Mouse (Mus musculus) forebrain, embryonic 15.5 days (tissue): ENCODE measurements around the gene Rsph9. TPM values are rescaled to one million over a fixed set of nuclear protein-coding genes. Genes with fewer than 3 reads are reported as not detected.

ENCODE experiments used
- ATAC-seq: fragments of 200-750 bp; cut with Nextera tagmentation; replicated peaks from 2 replicates; pipeline ENCODE4 v1.8.0; 2017; ENCODE audit warnings: mild to moderate bottlenecking, moderate TSS enrichment, moderate library complexity
- H3K27ac ChIP-seq: fragments of 300-500 bp; sonication (generic); replicated peaks from 2 replicates; pipeline ENCODE4 v1.5.1; 2015; ENCODE audit warnings: mild to moderate bottlenecking, inconsistent platforms
- H3K27me3 ChIP-seq: fragments of 300-500 bp; sonication (generic); 2 replicates; pipeline ENCODE4 v1.6.1; 2015; ENCODE audit warnings: inconsistent platforms
- H3K36me3 ChIP-seq: fragments of 300-500 bp; sonication (generic); 2 replicates; pipeline ENCODE4 v1.6.1; 2015; ENCODE audit warnings: mild to moderate bottlenecking, inconsistent platforms
- H3K4me1 ChIP-seq: fragments of 300-500 bp; sonication (generic); 2 replicates; pipeline ENCODE4 v1.6.1; 2015; ENCODE audit warnings: inconsistent platforms
- H3K4me2 ChIP-seq: fragments of 300-500 bp; sonication (generic); replicated peaks from 2 replicates; pipeline ENCODE4 v1.6.1; 2015; ENCODE audit warnings: mild to moderate bottlenecking, inconsistent platforms
- H3K4me3 ChIP-seq: fragments of 300-500 bp; sonication (generic); 2 replicates; pipeline ENCODE4 v1.5.1; 2015; ENCODE audit warnings: mild to moderate bottlenecking, inconsistent platforms
- H3K9ac ChIP-seq: fragments of 300-500 bp; sonication (generic); replicated peaks from 2 replicates; pipeline ENCODE4 v1.6.1; 2015; ENCODE audit warnings: mild to moderate bottlenecking, inconsistent platforms
- H3K9me3 ChIP-seq: fragments of 300-500 bp; sonication (generic); 2 replicates; pipeline ENCODE4 v1.6.1; 2016; ENCODE audit warnings: inconsistent platforms
- WGBS: fragments of 180-500 bp; shearing (Covaris S2); methylation state at CpG from one replicate; pipeline ENCODE4 v1.1.7; 2015; ENCODE audit warnings: mixed read lengths; 5-methylcytosine and 5-hydroxymethylcytosine counted together
- polyA plus RNA-seq: library from polyadenylated mRNA; unstranded; fragments of >200 nt; fragmentation: Nextera tagmentation; extraction: Ambion mirVana; gene quantifications from 2 replicates; pipeline ENCODE4 v1.2.1, GENCODE M21; 2015

Rsph9 gene
- polyA plus RNA-seq, 1 experiment from 2014 or later = 45.7 TPM

DNA sequence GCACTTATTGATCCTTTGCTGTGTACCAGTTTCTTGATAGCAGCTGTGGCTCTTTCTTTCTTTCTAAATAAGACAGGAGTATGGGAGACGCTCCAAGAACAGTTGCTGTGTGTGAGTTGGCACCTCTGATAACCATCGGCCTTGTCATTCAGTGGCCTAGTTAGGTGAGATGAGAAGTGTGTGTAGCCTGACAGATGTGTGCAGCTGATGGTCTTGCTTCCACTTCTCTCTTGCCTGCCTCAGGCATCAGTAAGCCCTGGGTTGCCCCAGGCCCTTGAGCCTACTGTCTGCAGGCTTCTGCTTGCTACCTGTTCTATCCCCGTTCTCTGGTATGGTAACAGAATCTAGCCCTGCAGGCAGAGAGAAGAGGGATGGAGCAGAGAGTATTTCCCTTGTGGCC lies 27.1 kb downstream of the Rsph9 start:
- WGBS = 93% methylated on average over 3 of the region's 3 CpGs
- ATAC-seq = no peak
- H3K9ac ChIP-seq = no peak overlapping the region
- no peak overlapping the region for H3K27ac ChIP-seq
- H3K27me3 ChIP-seq = no peaks in the 10 kb centered on the region
- H3K36me3 ChIP-seq = peaks cover 33% of the 10 kb centered on the region
- H3K4me2 ChIP-seq = no peak overlapping the region
- no peaks in the 10 kb centered on the region for H3K9me3 ChIP-seq
- H3K4me1 ChIP-seq = peaks cover under 1% of the 10 kb centered on the region; the same call in 1 of the 2 replicates
- H3K4me3 ChIP-seq = no peak overlapping the region

GRCm38 (mm10) chr17:46116138-46116537 lies 27.9 kb downstream of the Rsph9 start:
- H3K27ac ChIP-seq = no peak overlapping the region
- H3K4me2 ChIP-seq = no peak overlapping the region
- no peak overlapping the region for H3K9ac ChIP-seq
- 83% methylated on average over 11 of the region's 11 CpGs for WGBS
- peaks cover 7% of the 10 kb centered on the region for H3K4me1 ChIP-seq
- no peak for ATAC-seq
- H3K36me3 ChIP-seq = peaks cover 30% of the 10 kb centered on the region
- no peaks in the 10 kb centered on the region for H3K27me3 ChIP-seq
- no peaks in the 10 kb centered on the region for H3K9me3 ChIP-seq
- H3K4me3 ChIP-seq = no peak overlapping the region

DNA sequence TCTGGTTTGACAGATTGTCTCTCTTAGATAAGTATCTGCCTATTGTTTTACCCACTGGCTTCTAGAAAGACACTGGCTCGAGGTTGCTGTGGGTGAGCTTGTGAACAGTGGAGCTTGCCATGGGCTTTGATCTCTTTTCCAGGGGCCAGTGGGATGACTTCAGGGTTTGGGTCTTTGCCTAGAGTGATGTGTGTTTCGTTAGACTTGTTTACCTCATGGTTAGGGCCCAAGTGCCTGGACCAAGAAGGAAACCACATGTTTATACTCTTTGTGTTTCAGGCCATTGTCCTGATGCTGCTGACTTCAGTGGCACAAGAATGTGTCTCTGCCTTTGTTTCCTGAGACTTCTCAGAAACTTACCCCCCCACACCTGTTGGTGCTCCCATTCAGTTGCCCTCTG lies 28.5 kb downstream of the Rsph9 start:
- 74% methylated on average over 2 of the region's 2 CpGs for WGBS
- H3K27me3 ChIP-seq = no peaks in the 10 kb centered on the region
- H3K9ac ChIP-seq = no peak overlapping the region
- ATAC-seq = no peak
- no peak overlapping the region for H3K27ac ChIP-seq
- H3K36me3 ChIP-seq = peaks cover 30% of the 10 kb centered on the region
- peaks cover 7% of the 10 kb centered on the region for H3K4me1 ChIP-seq
- H3K4me3 ChIP-seq = no peak overlapping the region
- H3K4me2 ChIP-seq = no peak overlapping the region
- H3K9me3 ChIP-seq = no peaks in the 10 kb centered on the region

GRCm38 (mm10) chr17:46110402-46111289 lies 33.4 kb downstream of the Rsph9 start, which contains the start of gene Mrps18a:
Gene Mrps18a, plus strand, starts transcription at chr17:46110986.
- ATAC-seq = peak; percentile 97
- whole genome bisulfite sequencing = 7% methylated on average over 38 of the region's 38 CpGs

GRCm38 (mm10) chr17:46108286-46108685 lies 35.7 kb downstream of the Rsph9 start:
- no peak overlapping the region for H3K27ac ChIP-seq
- H3K4me1 ChIP-seq = peaks cover 7% of the 10 kb centered on the region
- WGBS = 70% methylated on average over 4 of the region's 4 CpGs
- H3K4me2 ChIP-seq = no peak overlapping the region
- no peak overlapping the region for H3K9ac ChIP-seq
- H3K9me3 ChIP-seq = no peaks in the 10 kb centered on the region
- no peak overlapping the region for H3K4me3 ChIP-seq
- ATAC-seq = no peak
- H3K36me3 ChIP-seq = no peaks in the 10 kb centered on the region
- H3K27me3 ChIP-seq = peaks cover 16% of the 10 kb centered on the region; the same call in 1 of the 2 replicates

More at GRCm38 (mm10) chr17:46110402-46111289, 33.4 kb downstream of the Rsph9 start, which contains the start of gene Mrps18a:
- H3K4me3 ChIP-seq = peak within 1 kb of the TSS; percentile 75
- H3K9ac ChIP-seq = peak within 1 kb of the TSS; percentile 79
- H3K36me3 ChIP-seq = no peaks in the 10 kb centered on the region
- H3K4me2 ChIP-seq = peak within 1 kb of the TSS; percentile 70
- H3K9me3 ChIP-seq = no peaks in the 10 kb centered on the region
- peaks cover 7% of the 10 kb centered on the region for H3K4me1 ChIP-seq
- peaks cover 16% of the 10 kb centered on the region; the same call in 1 of the 2 replicates for H3K27me3 ChIP-seq
- H3K27ac ChIP-seq = peak within 1 kb of the TSS; percentile 90

DNA sequence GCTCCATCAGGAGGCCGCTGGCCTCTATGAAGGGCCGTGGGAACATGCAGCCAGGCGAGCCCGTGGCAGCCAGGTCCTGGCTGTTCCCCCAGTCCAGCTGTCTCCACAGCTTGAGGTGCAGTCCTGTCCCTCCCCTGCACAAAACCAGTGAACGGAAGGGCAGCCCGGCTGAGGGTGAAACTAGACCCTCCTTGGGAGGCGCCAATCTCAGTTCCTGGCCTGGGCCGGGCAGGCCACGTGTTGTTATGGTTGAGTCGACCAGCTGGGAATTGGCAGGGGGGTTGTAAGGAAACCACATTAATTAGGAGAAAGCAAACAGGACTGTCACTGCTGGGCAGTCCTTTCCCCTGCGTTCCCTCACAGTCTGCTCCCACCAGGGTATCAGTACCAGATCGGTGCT lies 39.5 kb downstream of the Rsph9 start:
- Histone ChIP-seq H3K4me3 (no peak overlapping the region), H3K36me3 (no peaks in the 10 kb centered on the region), H3K27me3 (peaks cover 15% of the 10 kb centered on the region; the same call in 1 of the 2 replicates), H3K4me2 (no peak overlapping the region), H3K9ac (no peak overlapping the region), H3K4me1 (no peaks in the 10 kb centered on the region), H3K9me3 (no peaks in the 10 kb centered on the region), H3K27ac (no peak overlapping the region)
- ATAC-seq = no peak
- WGBS = 56% methylated on average over 12 of the region's 12 CpGs

GRCm38 (mm10) chr17:46102608-46103159 lies 41.3 kb downstream of the Rsph9 start:
- H3K27me3 ChIP-seq = 0 out of 2 replicates have a peak, but pooled peaks cover 5% of the 10 kb centered on the region
- ATAC-seq = no peak
- H3K9ac ChIP-seq = no peak overlapping the region
- H3K36me3 ChIP-seq = no peaks in the 10 kb centered on the region
- WGBS = 48% methylated on average over 8 of the region's 8 CpGs
- no peaks in the 10 kb centered on the region for H3K4me1 ChIP-seq
- H3K27ac ChIP-seq = no peak overlapping the region
- no peaks in the 10 kb centered on the region for H3K9me3 ChIP-seq
- no peak overlapping the region for H3K4me3 ChIP-seq
- H3K4me2 ChIP-seq = no peak overlapping the region

DNA sequence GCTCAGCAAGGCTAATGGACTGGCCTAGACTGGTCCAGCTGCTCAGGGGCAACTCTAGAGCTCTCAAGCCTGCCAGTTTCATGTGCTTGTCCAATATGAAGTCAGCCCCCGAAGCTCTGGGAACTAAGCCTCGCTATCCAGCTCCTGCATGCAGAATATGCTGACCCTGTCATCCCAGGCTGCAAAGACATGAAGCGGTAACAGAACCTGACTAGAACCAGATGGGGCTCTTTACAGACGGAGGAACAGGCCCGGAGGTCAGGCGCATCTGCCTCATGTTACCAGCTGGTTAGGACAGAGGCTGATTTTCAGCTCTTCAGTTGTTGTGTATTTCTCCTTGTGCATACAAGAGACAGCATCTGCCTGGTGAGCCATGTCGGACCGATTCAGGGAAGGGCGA lies 42.1 kb downstream of the Rsph9 start:
- Histone ChIP-seq H3K4me2 (no peak overlapping the region), H3K27ac (no peak overlapping the region), H3K36me3 (no peaks in the 10 kb centered on the region), H3K4me1 (no peaks in the 10 kb centered on the region), H3K27me3 (no peaks in the 10 kb centered on the region), H3K9me3 (no peaks in the 10 kb centered on the region), H3K4me3 (no peak overlapping the region), H3K9ac (no peak overlapping the region)
- no peak for ATAC-seq
- WGBS = 92% methylated on average over 9 of the region's 9 CpGs

DNA sequence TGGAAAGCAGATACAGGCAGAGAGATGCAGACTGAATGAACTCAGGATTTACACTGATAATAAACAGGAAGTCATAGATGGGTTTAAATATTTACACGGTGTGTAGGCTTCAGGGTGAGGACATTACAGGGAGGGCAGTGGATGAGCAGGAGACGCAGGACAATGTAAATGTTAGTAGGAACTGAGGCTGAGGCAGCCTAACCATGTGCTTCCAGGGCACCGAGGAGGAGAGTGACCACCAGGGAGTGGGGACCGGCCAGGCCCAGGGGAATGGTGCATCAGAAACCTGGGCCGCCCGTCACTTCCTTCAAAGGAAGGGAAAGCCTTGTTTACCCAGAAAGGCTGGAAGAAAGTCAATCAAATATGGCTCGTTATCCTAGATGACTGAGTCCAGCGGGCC lies 45.5 kb downstream of the Rsph9 start:
- H3K9ac ChIP-seq = no peak overlapping the region; the same call in 1 of the 2 replicates
- H3K27me3 ChIP-seq = peaks cover 4% of the 10 kb centered on the region; the same call in 1 of the 2 replicates
- H3K4me2 ChIP-seq = no peak overlapping the region
- WGBS = 60% methylated on average over 8 of the region's 8 CpGs
- H3K4me3 ChIP-seq = no peak overlapping the region
- no peaks in the 10 kb centered on the region for H3K4me1 ChIP-seq
- no peaks in the 10 kb centered on the region for H3K36me3 ChIP-seq
- no peaks in the 10 kb centered on the region for H3K9me3 ChIP-seq
- H3K27ac ChIP-seq = no peak overlapping the region
- no peak for ATAC-seq

DNA sequence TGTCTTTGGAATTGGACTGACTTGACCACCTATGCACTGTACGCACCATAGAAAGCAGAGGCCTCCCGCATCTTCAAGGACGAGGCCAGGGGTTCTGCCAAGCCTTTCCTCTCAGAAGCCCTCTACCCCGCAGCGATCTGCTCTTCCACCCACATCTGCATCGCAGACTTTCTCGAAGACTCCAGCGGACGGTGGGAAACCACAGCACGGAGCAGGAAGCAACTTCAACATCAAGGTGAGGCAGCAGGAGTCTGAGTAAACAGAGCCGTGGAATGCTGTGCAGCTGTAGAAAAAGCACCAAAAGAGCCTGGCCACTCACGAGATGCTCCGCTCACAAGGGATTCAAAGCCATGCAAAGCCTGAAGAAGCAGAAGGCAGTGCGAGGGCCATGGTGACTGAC lies 52.1 kb downstream of the Rsph9 start:
- WGBS = 87% methylated on average over 14 of the region's 14 CpGs
- ATAC-seq = no peak
- Histone ChIP-seq H3K27me3 (peaks cover 4% of the 10 kb centered on the region; the same call in 1 of the 2 replicates), H3K9me3 (no peaks in the 10 kb centered on the region), H3K9ac (no peak overlapping the region), H3K4me2 (no peak overlapping the region), H3K4me1 (no peaks in the 10 kb centered on the region), H3K27ac (no peak overlapping the region), H3K4me3 (no peak overlapping the region), H3K36me3 (no peaks in the 10 kb centered on the region)

- 89% methylated on average over 1 of the region's 1 CpGs for WGBS
- Histone ChIP-seq H3K4me2 (no peak overlapping the region), H3K27me3 (peaks cover 3% of the 10 kb centered on the region; the same call in 1 of the 2 replicates), H3K9ac (no peak overlapping the region), H3K27ac (no peak overlapping the region), H3K9me3 (no peaks in the 10 kb centered on the region), H3K4me3 (no peak overlapping the region), H3K36me3 (no peaks in the 10 kb centered on the region), H3K4me1 (no peaks in the 10 kb centered on the region)
- no peak for ATAC-seq
Observed at GRCm38 (mm10) chr17:46091351-46091750, 52.7 kb downstream of the Rsph9 start.

- no peak for ATAC-seq
- no peak overlapping the region for H3K9ac ChIP-seq
- 63% methylated on average over 17 of the region's 17 CpGs for WGBS
- no peak overlapping the region for H3K4me3 ChIP-seq
- no peaks in the 10 kb centered on the region for H3K36me3 ChIP-seq
- H3K27ac ChIP-seq = no peak overlapping the region
- no peak overlapping the region for H3K4me2 ChIP-seq
- H3K9me3 ChIP-seq = no peaks in the 10 kb centered on the region
- peaks cover 19% of the 10 kb centered on the region for H3K4me1 ChIP-seq
- no peaks in the 10 kb centered on the region for H3K27me3 ChIP-seq
Observed at GRCm38 (mm10) chr17:46086341-46086870, 57.6 kb downstream of the Rsph9 start.
